Mouse (Mus musculus) midbrain, postnatal 0 days (tissue): Measurements from ENCODE around the gene Arpc1a. TPM values are rescaled to one million over a fixed set of nuclear protein-coding genes. Genes with fewer than 3 reads are reported as not detected.

Experiments used
- ATAC-seq: fragments of 200-750 bp; cut with Nextera tagmentation; 2 replicates; pipeline ENCODE4 v1.8.0; 2017; ENCODE audit warnings: moderate number of reproducible peaks, mild to moderate bottlenecking, moderate TSS enrichment, moderate library complexity; ENCODE audit not compliant: low FRiP score
- DNase-seq: peaks from one replicate; pipeline ENCODE4 v3.0.0-alpha.2; 2015; ENCODE audit warnings: low spot score
- H3K27ac ChIP-seq: fragments of 300-500 bp; sonication (generic); 2 replicates; pipeline ENCODE4 v1.5.1; 2014; ENCODE audit warnings: low read depth, mild to moderate bottlenecking, low read length, mixed read lengths
- H3K27me3 ChIP-seq: fragments of 300-500 bp; sonication (generic); 2 replicates; pipeline ENCODE4 v1.6.1; 2014; ENCODE audit warnings: low read length, control low read depth, mixed read lengths; ENCODE audit not compliant: insufficient read depth
- H3K36me3 ChIP-seq: fragments of 300-500 bp; sonication (generic); 2 replicates; pipeline ENCODE4 v1.6.1; 2014; ENCODE audit warnings: low read length, control low read depth, mixed read lengths; ENCODE audit not compliant: insufficient read depth
- H3K4me1 ChIP-seq: fragments of 300-500 bp; sonication (generic); 2 replicates; pipeline ENCODE4 v1.6.1; 2014; ENCODE audit warnings: mild to moderate bottlenecking, control low read depth, antibody characterized with exemption, low read length, mixed read lengths; ENCODE audit not compliant: insufficient read depth
- H3K4me2 ChIP-seq: fragments of 300-500 bp; sonication (generic); 2 replicates; pipeline ENCODE4 v1.6.1; 2014; ENCODE audit warnings: low read depth, mild to moderate bottlenecking, low read length, mixed read lengths; ENCODE audit not compliant: poor library complexity, severe bottlenecking
- H3K4me3 ChIP-seq: fragments of 300-500 bp; sonication (generic); 2 replicates; pipeline ENCODE4 v1.5.1; 2014; ENCODE audit warnings: low read depth, mild to moderate bottlenecking, low read length, moderate library complexity
- H3K9ac ChIP-seq: fragments of 300-500 bp; sonication (generic); replicated peaks from 2 replicates; pipeline ENCODE4 v1.6.1; 2014; ENCODE audit warnings: mild to moderate bottlenecking, low read length, moderate library complexity, mixed read lengths; ENCODE audit not compliant: poor library complexity, severe bottlenecking
- H3K9me3 ChIP-seq: fragments of 300-500 bp; sonication (generic); 2 replicates; pipeline ENCODE4 v1.6.1; 2016; ENCODE audit warnings: low read length, control low read depth
- CTCF ChIP-seq: IDR thresholded peaks from 2 replicates; pipeline ENCODE4 v1.5.1; 2016; ENCODE audit warnings: antibody characterized with exemption, mild to moderate bottlenecking
- WGBS: fragments of 180-500 bp; shearing (Covaris S2); extraction: QIAGEN DNeasy Blood & Tissue Kit; methylation state at CpG from one replicate; pipeline ENCODE4 v1.1.7; 2014; 5-methylcytosine and 5-hydroxymethylcytosine counted together
- polyA plus RNA-seq: library from polyadenylated mRNA; unstranded; fragments of >200 nt; fragmentation: Nextera tagmentation; extraction: Ambion mirVana; gene quantifications from 2 replicates; pipeline ENCODE4 v1.2.1, GENCODE M21; 2015
- total RNA-seq: library from RNA; depleted of rRNA; stranded (reverse); fragments of >200 nt; gene quantifications from 2 replicates; pipeline ENCODE4 v1.2.3, GENCODE M21; 2014

The Arpc1a gene
- total and polyA plus RNA-seq, 2 experiments from 2014 or later, result 148 to 244 TPM

DNA sequence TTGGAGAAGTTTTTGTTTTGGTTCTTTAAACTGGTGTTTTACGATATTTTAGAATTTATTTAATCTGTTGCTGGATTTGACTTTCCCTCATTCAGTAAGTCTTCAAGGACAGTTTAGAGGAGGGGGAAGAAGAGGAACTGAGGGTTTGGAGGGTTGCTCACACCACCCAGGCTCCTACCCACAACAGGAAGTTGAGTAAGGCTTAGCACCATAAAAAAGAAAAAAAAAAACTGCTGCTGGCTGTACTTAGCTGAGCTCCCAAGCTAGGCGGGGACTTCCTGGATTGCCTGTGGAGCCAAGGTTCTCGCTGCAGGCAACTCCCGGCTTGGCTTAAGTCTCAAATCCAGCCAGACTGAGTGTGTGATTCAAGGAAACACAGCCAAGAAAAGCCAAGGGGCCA is 32.7 kb downstream of the Arpc1a start:
- no peak for DNase-seq
- Histone ChIP-seq H3K27me3 (peaks cover 12% of the 10 kb centered on the region), H3K4me3 (no peak overlapping the region), H3K36me3 (no peaks in the 10 kb centered on the region), H3K27ac (no peak overlapping the region), H3K4me2 (no peak overlapping the region), H3K9me3 (no peaks in the 10 kb centered on the region; the same call in 1 of the 2 replicates), H3K4me1 (no peaks in the 10 kb centered on the region), H3K9ac (no peak overlapping the region)
- TF ChIP-seq CTCF, result no peak
- 57% methylated on average over 4 of the region's 4 CpGs for WGBS
- ATAC-seq, result no peak

DNA sequence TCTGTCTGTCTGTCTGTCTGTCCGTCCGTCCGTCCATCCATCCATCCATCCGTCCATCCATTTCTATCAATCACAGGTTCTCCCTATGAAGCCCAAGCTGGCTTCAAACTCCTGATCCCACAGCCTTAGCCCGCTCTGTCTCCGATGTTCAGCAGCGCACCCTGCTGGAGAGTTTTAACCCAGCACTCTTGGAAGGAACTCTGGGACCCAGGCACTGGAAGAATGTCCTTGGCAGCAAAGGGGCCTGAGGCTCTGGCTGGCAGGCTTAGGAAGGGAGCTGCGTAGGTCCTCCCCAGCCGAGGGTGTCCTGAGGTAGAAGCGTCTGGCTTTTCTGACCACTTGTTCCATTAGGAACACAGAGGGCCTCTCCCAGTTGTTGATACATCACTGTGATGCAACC is 33.3 kb downstream of the Arpc1a start:
- no peak for ATAC-seq
- Histone ChIP-seq H3K36me3 (no peaks in the 10 kb centered on the region), H3K27me3 (peaks cover 12% of the 10 kb centered on the region), H3K4me3 (no peak overlapping the region), H3K4me1 (no peaks in the 10 kb centered on the region), H3K27ac (no peak overlapping the region), H3K4me2 (no peak overlapping the region), H3K9me3 (no peaks in the 10 kb centered on the region; the same call in 1 of the 2 replicates), H3K9ac (no peak overlapping the region)
- DNase-seq, result no peak
- 38% methylated on average over 10 of the region's 10 CpGs for WGBS
- peak; percentile 66 for TF ChIP-seq CTCF

DNA sequence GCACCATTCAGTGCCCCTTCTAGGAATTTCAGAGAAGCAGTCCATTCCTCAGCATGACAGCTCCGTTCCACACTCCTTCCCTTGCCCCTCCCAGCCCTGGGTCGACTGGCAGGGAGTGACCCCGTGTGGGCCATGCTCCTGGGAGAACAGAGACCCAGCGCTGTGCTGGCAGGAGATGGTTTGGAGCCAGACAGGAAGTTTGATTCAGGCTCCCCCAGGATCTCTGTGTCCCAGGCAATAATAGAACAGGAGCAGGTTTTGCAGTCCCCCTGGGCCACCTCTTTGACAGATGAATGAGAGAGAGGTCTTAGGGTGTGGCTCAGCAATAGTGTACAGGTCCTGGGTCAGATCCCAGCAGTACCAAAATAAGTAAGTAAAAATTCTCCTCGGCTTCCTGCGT is 34.4 kb downstream of the Arpc1a start:
- H3K9me3 ChIP-seq, result no peaks in the 10 kb centered on the region; the same call in 1 of the 2 replicates
- 66% methylated on average over 6 of the region's 6 CpGs for WGBS
- DNase-seq (no peak), ATAC-seq (no peak)
- no peaks in the 10 kb centered on the region for H3K4me1 ChIP-seq
- no peaks in the 10 kb centered on the region for H3K36me3 ChIP-seq
- peaks cover 12% of the 10 kb centered on the region for H3K27me3 ChIP-seq
- no peak overlapping the region for H3K27ac ChIP-seq
- TF ChIP-seq CTCF, result no peak
- no peak overlapping the region for H3K4me2 ChIP-seq
- no peak overlapping the region for H3K4me3 ChIP-seq
- no peak overlapping the region for H3K9ac ChIP-seq

DNA sequence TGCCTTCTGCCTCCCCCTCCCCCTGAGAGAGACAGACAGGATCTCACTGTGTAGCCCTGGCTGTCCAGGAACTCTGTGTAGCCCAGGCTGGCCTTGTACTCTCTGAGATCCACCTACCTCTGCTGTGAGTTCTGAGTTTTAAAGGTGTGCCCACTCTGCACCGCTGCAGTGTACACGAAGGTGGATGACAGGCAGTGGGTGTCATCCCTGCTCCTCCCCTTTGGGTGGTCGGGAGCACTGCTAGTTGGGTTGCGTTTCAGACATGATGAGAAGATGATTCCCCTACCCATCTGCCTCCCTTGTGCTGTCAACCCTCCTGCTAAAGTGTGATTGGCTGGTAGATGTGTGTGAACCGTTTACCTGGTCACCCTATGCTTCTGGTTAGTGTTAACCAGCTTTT is 34.8 kb downstream of the Arpc1a start:
- H3K4me3 ChIP-seq, result no peak overlapping the region
- no peaks in the 10 kb centered on the region for H3K36me3 ChIP-seq
- no peak overlapping the region for H3K4me2 ChIP-seq
- H3K9me3 ChIP-seq, result no peaks in the 10 kb centered on the region; the same call in 1 of the 2 replicates
- H3K4me1 ChIP-seq, result no peaks in the 10 kb centered on the region
- no peak for TF ChIP-seq CTCF
- DNase-seq (no peak), ATAC-seq (no peak)
- H3K27me3 ChIP-seq, result peaks cover 11% of the 10 kb centered on the region
- H3K9ac ChIP-seq, result no peak overlapping the region
- 90% methylated on average over 5 of the region's 5 CpGs for WGBS
- no peak overlapping the region for H3K27ac ChIP-seq

DNA sequence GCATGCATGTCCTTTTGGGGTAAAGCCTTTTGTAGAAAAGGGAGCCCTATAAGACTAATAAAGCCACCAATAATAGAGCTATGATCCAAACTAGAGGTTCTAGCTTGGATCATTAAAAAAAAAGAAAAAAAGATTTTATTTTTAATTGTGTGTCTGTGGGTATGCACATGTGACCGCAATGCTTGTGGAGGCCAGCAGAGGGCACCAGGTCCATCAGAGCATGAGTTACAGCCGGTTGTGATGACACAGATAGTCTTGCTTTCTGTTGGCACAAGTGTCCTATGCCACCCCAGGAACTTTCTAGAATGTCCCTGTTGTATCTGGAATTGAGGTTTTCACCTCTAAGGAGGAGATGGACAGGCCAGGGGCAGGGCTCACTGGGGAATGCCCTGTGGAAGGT is 35.8 kb downstream of the Arpc1a start:
- WGBS, result 92% methylated on average over 2 of the region's 2 CpGs
- H3K27ac ChIP-seq, result no peak overlapping the region
- ATAC-seq, result no peak

DNA sequence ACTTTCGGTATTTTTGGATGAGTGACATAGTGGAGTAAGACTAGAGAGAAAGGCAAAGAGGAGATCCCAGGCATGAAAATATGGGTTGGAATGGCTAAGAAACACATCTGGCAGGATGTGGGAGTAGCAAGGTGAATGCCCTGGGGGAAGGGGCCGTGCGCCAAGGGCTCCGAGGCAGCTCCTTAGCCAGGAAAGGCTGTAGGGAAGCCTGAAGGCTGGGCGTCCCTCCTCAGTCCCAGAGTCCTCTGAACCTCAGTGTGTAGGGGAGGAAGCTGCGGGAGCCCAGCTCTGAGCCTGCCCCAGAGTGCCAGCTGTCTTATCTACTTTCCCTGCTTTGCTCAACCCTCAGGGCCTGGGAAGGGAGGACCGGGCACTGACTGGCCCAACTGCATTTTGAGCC is 37.3 kb downstream of the Arpc1a start:
- 0 out of 2 replicates have a peak, but pooled peaks cover 3% of the 10 kb centered on the region for H3K36me3 ChIP-seq
- H3K4me1 ChIP-seq, result no peaks in the 10 kb centered on the region
- no peak overlapping the region for H3K4me3 ChIP-seq
- H3K27ac ChIP-seq, result no peak overlapping the region
- DNase-seq (no peak), ATAC-seq (no peak)
- no peak for TF ChIP-seq CTCF
- no peaks in the 10 kb centered on the region; the same call in 1 of the 2 replicates for H3K9me3 ChIP-seq
- no peak overlapping the region for H3K4me2 ChIP-seq
- no peaks in the 10 kb centered on the region for H3K27me3 ChIP-seq
- no peak overlapping the region for H3K9ac ChIP-seq
- WGBS, result 68% methylated on average over 7 of the region's 7 CpGs

More for the DNA sequence above, 35.8 kb downstream of the Arpc1a start:
- no peak for DNase-seq
- Histone ChIP-seq H3K4me1 (no peaks in the 10 kb centered on the region), H3K27me3 (peaks cover 5% of the 10 kb centered on the region), H3K36me3 (no peaks in the 10 kb centered on the region), H3K9ac (no peak overlapping the region), H3K4me2 (no peak overlapping the region), H3K9me3 (no peaks in the 10 kb centered on the region; the same call in 1 of the 2 replicates), H3K4me3 (no peak overlapping the region)
- TF ChIP-seq CTCF, result peak; percentile 34
